Mouse (Mus musculus) mouse embryonic stem cell (cell line): Measurements from ENCODE around the gene Ei24.

ENCODE experiments used
- in situ Hi-C, 2 experiments: fragments of 300-500 bp; cut with MboI; formaldehyde crosslinking; loops; 1 replicate in 1 of 2; 3 replicates in 1 of 2; pipeline ENCODE4 v1.14.3; 2019 to 2020; ENCODE audit warnings: low sequenced_read_pairs in 2 of 2, low pct_unique_long_range_greater_than_20kb in 1 of 2, mixed read lengths in 1 of 2; ENCODE audit not compliant: unreplicated experiment in 1 of 2

Gene Ei24

DNA sequence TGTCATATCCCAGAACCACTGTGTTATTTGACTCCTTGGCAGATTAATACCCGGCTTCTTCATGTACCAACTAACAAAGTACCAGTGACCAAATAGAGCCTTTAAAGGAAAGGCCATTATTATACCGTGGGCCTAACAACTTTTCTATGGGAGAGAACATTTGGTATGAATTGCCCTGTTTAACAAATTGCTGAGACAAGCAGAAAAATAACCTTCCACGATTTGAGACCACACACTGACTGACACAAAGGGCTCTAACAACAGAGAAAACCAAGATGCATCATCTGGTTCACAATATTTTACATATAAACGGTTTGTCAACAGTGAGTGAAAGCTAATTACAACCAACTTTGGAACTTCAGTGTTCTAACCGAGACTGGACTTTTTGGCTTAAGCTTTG, 969 bp downstream of the Ei24 start:
- in situ Hi-C loops = no loop called here

DNA sequence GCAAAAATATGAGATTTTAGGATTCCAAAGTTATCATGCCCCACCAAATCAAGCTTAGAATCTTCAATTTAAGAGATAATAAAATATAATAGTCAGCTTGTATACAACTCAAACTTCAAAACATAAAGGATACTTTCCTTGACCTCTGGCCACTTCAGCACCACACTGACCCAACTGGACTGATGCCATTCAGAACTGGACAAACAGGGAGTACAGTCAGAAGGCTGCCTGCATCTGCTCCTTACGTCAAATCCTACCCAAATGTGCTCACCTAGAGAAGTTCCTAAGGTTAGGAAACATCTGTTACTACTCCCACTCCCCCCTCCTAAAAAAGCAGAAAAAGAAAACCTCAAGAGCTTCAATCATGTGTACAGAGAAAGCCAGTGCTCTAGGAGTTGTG, 1.6 kb downstream of the Ei24 start:
- in situ Hi-C loops = no loop called here

DNA sequence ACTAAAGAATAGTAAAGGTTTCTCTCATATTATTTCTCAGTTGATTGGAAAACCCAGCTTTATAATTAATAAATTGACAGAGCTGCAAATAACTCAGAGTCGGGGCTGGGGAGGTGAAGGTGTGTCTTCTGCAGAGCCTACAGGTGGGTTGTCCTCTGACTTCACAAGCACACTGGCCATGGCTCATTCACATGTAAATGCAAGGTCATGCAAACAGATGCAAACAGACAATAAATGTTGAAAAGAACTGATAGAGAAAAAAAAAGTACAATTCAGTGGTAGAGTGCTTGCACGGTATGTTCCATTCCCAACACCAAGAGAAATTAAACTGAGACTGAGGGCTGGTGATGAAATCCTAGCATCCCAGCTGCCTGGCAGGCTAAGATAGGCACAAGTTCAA, 2.7 kb downstream of the Ei24 start:
- in situ Hi-C loops = loop anchor here in 1 of 2 experiments (5.0 kb wide), 1 partner anchor 42 kb away; no protein-coding TSS in a partner anchor

DNA sequence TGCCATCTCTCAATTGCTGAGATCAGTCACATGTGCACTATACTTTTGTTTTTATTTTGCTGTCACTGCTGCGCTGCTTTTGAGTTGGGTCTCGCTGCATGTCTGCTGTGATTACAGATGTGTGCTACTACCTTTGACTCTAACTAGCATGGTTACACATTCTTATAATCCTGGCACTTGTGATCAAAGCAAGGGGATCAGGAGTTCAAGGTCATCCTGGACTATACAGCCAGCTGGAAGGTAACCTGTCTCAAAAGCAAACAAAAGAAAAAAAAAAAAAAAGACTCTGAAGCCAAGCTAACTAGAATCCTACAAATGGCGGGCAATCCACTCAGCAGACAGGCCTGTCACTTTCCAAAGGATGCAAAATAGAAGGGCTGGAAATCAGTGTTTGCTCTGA, 5.0 kb downstream of the Ei24 start:
- in situ Hi-C loops = loop anchor here in 1 of 2 experiments (5.0 kb wide), 1 partner anchor 40 kb away; no protein-coding TSS in a partner anchor

- in situ Hi-C loops = loop anchor here in 1 of 2 experiments (10.0 kb wide), 1 partner anchor 49 kb away; no protein-coding TSS in a partner anchor
Measured at GRCm38 (mm10) chr9:36783921-36784320, 13.3 kb downstream of the Ei24 start.

DNA sequence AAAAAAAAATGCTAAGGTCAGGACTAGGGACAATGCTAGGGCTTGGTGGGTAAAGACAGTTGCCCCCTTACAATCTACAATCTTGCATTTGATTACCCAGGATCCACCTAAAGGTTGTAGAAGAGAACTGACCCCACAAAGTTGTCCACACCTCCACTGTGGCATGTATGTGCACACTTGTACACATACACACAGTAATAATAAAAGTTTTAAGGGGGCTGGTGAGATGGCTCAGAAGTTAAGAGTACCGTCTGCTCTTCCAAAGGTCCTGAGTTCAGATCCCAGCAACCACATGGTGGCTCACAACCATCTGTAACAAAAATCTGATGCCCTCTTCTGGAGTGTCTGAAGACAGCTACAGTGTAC, 28.2 kb downstream of the Ei24 start:
- in situ Hi-C loops = no loop called here

- in situ Hi-C loops = no loop called here
Measured at GRCm38 (mm10) chr9:36768156-36769047, 28.8 kb downstream of the Ei24 start.

DNA sequence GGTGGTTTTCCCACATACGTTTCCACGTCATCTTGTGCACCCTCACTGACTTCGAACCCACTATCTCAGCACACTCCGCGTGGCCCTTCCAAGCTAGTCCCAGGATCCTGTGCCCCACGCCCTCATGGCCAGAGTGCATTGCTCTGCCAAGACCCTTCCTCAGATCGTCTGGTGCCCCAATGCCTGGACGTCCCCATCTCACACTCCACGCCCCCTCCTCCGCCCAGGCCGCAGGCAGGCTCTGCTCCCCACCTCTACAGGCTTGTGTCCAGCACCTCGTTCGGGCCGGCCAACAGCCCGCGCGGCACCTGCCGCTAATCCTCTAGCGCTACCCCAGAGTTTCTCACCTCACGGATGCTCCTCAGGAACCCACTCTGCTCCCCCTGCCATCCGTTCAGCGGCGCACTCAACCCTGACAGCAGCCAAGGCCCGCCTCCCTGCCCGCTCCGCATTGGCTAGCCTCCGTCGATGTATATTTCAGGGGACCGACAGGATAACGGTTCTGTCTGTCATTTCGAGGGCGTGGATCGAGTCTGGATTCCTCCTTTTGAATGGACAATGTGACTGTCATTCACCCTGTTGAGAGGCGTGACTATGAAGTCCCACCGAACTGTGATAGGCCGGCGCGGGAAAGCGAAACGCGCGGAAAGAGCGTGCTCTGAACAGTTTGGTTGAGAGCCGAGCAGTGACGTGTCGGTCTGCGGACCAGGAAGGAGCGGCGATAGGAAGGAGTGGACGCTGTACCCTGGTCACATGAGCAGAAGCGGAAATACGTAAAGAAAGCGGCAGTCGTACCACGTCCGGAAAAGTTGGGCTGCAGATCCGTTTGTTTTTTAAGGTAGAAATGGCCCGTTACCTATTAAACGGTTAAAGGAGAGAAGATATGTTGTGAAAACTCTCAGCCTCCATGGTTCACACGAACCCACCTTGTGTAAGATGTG, 29.7 kb downstream of the Ei24 start, which contains the start of gene Stt3a:
Stt3a (minus strand) TSS at position 477 of the 941 bp plus-strand sequence.
- in situ Hi-C loops = no loop called here

DNA sequence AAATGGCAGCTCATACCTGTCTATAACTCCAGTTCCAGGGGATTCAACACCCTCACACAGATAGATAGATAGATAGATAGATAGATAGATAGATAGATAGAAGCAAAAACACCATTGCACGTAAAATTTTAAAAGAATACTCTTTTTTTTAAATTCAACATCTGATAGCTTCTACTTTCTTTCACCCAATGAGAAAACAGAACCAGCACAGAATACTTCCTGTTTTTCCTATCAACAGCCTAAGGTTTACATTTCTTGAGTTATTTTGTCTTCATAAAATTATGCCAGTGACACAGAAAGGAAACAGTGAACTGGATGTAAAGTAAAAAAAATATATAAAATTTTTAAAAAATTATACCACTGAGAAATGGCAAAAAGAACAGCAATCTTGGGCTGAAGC, 32.8 kb downstream of the Ei24 start:
- in situ Hi-C loops = no loop called here
